In the genomic region with DNA sequence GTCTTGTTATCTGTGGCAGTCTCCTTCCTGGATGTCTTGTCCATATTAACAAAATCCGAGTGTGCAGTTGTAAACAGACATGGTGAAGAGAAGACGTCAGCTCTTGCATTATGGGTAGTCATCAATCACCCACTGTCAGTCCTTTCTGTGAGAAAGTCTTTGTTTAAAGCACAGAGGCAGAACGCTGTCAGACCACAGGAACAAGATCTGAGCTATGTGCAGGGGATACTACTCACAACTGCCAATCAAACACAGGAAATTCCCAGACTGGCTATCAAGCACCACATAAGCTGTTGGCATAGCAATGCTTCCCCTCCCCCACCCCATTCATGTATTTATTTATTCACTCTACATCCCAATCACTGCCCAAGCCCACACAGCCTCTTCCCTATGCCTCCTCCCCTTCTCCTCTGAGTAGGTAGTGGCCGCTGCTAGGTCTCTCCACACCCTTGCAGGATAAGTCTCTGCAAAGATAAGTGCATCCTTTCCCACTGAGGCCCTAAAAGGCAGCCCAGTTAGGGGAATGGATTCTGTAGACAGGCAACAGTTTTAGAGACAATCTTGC, we compare ENCODE assay signal across 20 mouse cellular contexts.
DNase-seq lines count a peak whose midpoint lies in the region; ATAC-seq and TF ChIP-seq lines count a peak whose summit lies in the region.
"Had no signal": no experiment of that assay in that cellular context is flagged by ENCODE, and none has a peak within 500 bp of the region (broad histone marks: within the 10 kb centered on the region; RNA-seq: fewer than 3 reads in every experiment).

No protein-coding gene starts in this region.

- peak; percentile 55 for TF ChIP-seq EP300 in lung, postnatal 0 days (IDR thresholded peaks at IDR 0.05)

- H3K27ac ChIP-seq in lung, postnatal 0 days (ENCODE audit: low read length) = no peak overlapping the region
- peak overlapping the region; percentile 10 for H3K27ac ChIP-seq in hindbrain, embryonic 13.5 days
- no peak overlapping the region for H3K27ac ChIP-seq in midbrain, embryonic 15.5 days
- no peak overlapping the region for H3K27ac ChIP-seq in intestine, embryonic 16.5 days (ENCODE audit: low read length)
- no peak overlapping the region for H3K27ac ChIP-seq in intestine, embryonic 15.5 days
- H3K27ac ChIP-seq: embryonic facial prominence, embryonic 13.5 days; forebrain, embryonic 13.5 days; stomach, embryonic 15.5 days had no signal

- H3K9me3 ChIP-seq in lung, postnatal 0 days (ENCODE audit: low read length) = no peaks in the 10 kb centered on the region
- no peaks in the 10 kb centered on the region for H3K9me3 ChIP-seq in hindbrain, embryonic 13.5 days
- H3K9me3 ChIP-seq in midbrain, embryonic 15.5 days = no peaks in the 10 kb centered on the region
- no peaks in the 10 kb centered on the region for H3K9me3 ChIP-seq in intestine, embryonic 16.5 days (ENCODE audit: control insufficient read depth, low read length)
- H3K9me3 ChIP-seq in intestine, embryonic 15.5 days = no peaks in the 10 kb centered on the region
- H3K9me3 ChIP-seq: embryonic facial prominence, embryonic 13.5 days; forebrain, embryonic 13.5 days; megakaryocyte, embryonic 14.5 days; stomach, embryonic 15.5 days had no signal

- no peaks in the 10 kb centered on the region for H3K27me3 ChIP-seq in lung, postnatal 0 days (replicated peaks; ENCODE audit: insufficient read depth, low read length)
- no peaks in the 10 kb centered on the region for H3K27me3 ChIP-seq in hindbrain, embryonic 13.5 days
- H3K27me3 ChIP-seq in midbrain, embryonic 15.5 days (replicated peaks) = no peaks in the 10 kb centered on the region
- no peaks in the 10 kb centered on the region for H3K27me3 ChIP-seq in intestine, embryonic 16.5 days (replicated peaks; ENCODE audit: control insufficient read depth, insufficient read depth, low read length)
- H3K27me3 ChIP-seq in intestine, embryonic 15.5 days (replicated peaks) = no peaks in the 10 kb centered on the region
- H3K27me3 ChIP-seq: embryonic facial prominence, embryonic 13.5 days; forebrain, embryonic 13.5 days; megakaryocyte, embryonic 14.5 days; stomach, embryonic 15.5 days had no signal

- no peak overlapping the region for H3K4me3 ChIP-seq in lung, postnatal 0 days (ENCODE audit: low read depth, low read length)
- H3K4me3 ChIP-seq in hindbrain, embryonic 13.5 days = no peak overlapping the region
- H3K4me3 ChIP-seq in midbrain, embryonic 15.5 days = no peak overlapping the region
- H3K4me3 ChIP-seq in intestine, embryonic 16.5 days (ENCODE audit: low read length) = no peak overlapping the region
- no peak overlapping the region for H3K4me3 ChIP-seq in intestine, embryonic 15.5 days (replicated peaks)
- H3K4me3 ChIP-seq: embryonic facial prominence, embryonic 13.5 days; forebrain, embryonic 13.5 days; megakaryocyte, embryonic 14.5 days; stomach, embryonic 15.5 days had no signal

- no peaks in the 10 kb centered on the region for H3K36me3 ChIP-seq in lung, postnatal 0 days (ENCODE audit: insufficient read depth, low read length)
- H3K36me3 ChIP-seq in hindbrain, embryonic 13.5 days = no peaks in the 10 kb centered on the region
- H3K36me3 ChIP-seq in midbrain, embryonic 15.5 days (replicated peaks) = no peaks in the 10 kb centered on the region
- no peaks in the 10 kb centered on the region for H3K36me3 ChIP-seq in intestine, embryonic 16.5 days (ENCODE audit: control insufficient read depth, insufficient read depth, low read length)
- H3K36me3 ChIP-seq in intestine, embryonic 15.5 days = no peaks in the 10 kb centered on the region
- H3K36me3 ChIP-seq: embryonic facial prominence, embryonic 13.5 days; stomach, embryonic 15.5 days had no signal

- DNase-seq in lung, postnatal 0 days (ENCODE audit: low spot score) = peak; percentile 68
- no peak for DNase-seq in lung, adult 18-20 months
- DNase-seq in embryo, embryonic 10.5 days (ENCODE audit: low spot score) = peak; percentile 65
- no peak for DNase-seq in retina, embryonic 14.5 days (ENCODE audit: low spot score)
- DNase-seq: cerebellum, adult 8-10 months; gastrocnemius, postnatal 25 days; kidney, adult 18-20 months; kidney, postnatal 4 days; liver; right cerebral cortex, postnatal 4 days; thymus, postnatal 36 days had no signal

- no peak for TF ChIP-seq CTCF in lung, postnatal 0 days (IDR thresholded peaks at IDR 0.05)

- no peak overlapping the region for H3K4me2 ChIP-seq in lung, postnatal 0 days (replicated peaks; ENCODE audit: low read depth, low read length)
- H3K4me2 ChIP-seq in hindbrain, embryonic 13.5 days = no peak overlapping the region
- H3K4me2 ChIP-seq in midbrain, embryonic 15.5 days = no peak overlapping the region
- H3K4me2 ChIP-seq in intestine, embryonic 16.5 days (ENCODE audit: low read depth, low read length) = no peak overlapping the region
- no peak overlapping the region for H3K4me2 ChIP-seq in intestine, embryonic 15.5 days (replicated peaks)
- H3K4me2 ChIP-seq: embryonic facial prominence, embryonic 13.5 days; forebrain, embryonic 13.5 days; stomach, embryonic 15.5 days had no signal

- peak; percentile 92 for ATAC-seq in lung, postnatal 0 days
- ATAC-seq in hindbrain, embryonic 13.5 days (ENCODE audit: low FRiP score) = peak; percentile 69; the same call in 1 of the 2 replicates
- ATAC-seq in midbrain, embryonic 15.5 days (replicated peaks) = peak; percentile 42; the same call in 1 of the 2 replicates
- ATAC-seq in intestine, embryonic 16.5 days = no peak
- no peak for ATAC-seq in intestine, embryonic 15.5 days
- ATAC-seq: CD4-positive, CD25-positive, alpha-beta regulatory T cell, adult 4 months; forebrain, embryonic 13.5 days had no signal

- no peak overlapping the region for H3K9ac ChIP-seq in lung, postnatal 0 days (replicated peaks; ENCODE audit: low read depth)
- no peak overlapping the region for H3K9ac ChIP-seq in hindbrain, embryonic 13.5 days
- H3K9ac ChIP-seq in midbrain, embryonic 15.5 days = no peak overlapping the region
- H3K9ac ChIP-seq in intestine, embryonic 16.5 days (ENCODE audit: low read depth, low read length) = no peak overlapping the region
- no peak overlapping the region for H3K9ac ChIP-seq in intestine, embryonic 15.5 days
- H3K9ac ChIP-seq: embryonic facial prominence, embryonic 13.5 days; forebrain, embryonic 13.5 days; stomach, embryonic 15.5 days had no signal

- 8% methylated on average over 4 of the region's 4 CpGs for WGBS in lung, postnatal 0 days
- 27% methylated on average over 4 of the region's 4 CpGs for WGBS in hindbrain, embryonic 13.5 days
- 49% methylated on average over 4 of the region's 4 CpGs for WGBS in midbrain, embryonic 15.5 days
- whole genome bisulfite sequencing in intestine, embryonic 16.5 days = 26% methylated on average over 4 of the region's 4 CpGs
- 23% methylated on average over 4 of the region's 4 CpGs for WGBS in intestine, embryonic 15.5 days

- H3K4me1 ChIP-seq in lung, postnatal 0 days (ENCODE audit: insufficient read depth, low read depth, low read length) = no peaks in the 10 kb centered on the region
- H3K4me1 ChIP-seq in hindbrain, embryonic 13.5 days (replicated peaks) = peaks cover 10% of the 10 kb centered on the region; the same call in 1 of the 2 replicates
- no peaks in the 10 kb centered on the region for H3K4me1 ChIP-seq in midbrain, embryonic 15.5 days
- H3K4me1 ChIP-seq in intestine, embryonic 16.5 days (ENCODE audit: control insufficient read depth, insufficient read depth, low read length) = no peaks in the 10 kb centered on the region
- H3K4me1 ChIP-seq in intestine, embryonic 15.5 days (replicated peaks) = no peaks in the 10 kb centered on the region
- H3K4me1 ChIP-seq: embryonic facial prominence, embryonic 13.5 days; forebrain, embryonic 13.5 days; megakaryocyte, embryonic 14.5 days; stomach, embryonic 15.5 days had no signal

Comparison
In these comparisons a context has a peak if more than half of its experiments do, and no peak if none do; other contexts are left out.
1. DNase-seq: peak in lung, postnatal 0 days (single experiment) and embryo, embryonic 10.5 days (single experiment); none in lung, adult 18-20 months (0 of 2) and retina, embryonic 14.5 days (single experiment).
2. ATAC-seq: peak in lung, postnatal 0 days (single experiment), hindbrain, embryonic 13.5 days (single experiment) and midbrain, embryonic 15.5 days (single experiment); none in intestine, embryonic 16.5 days (single experiment) and intestine, embryonic 15.5 days (single experiment).